Mouse (Mus musculus) cortical plate, adult 2 months (tissue): Measurements from ENCODE around the gene Efemp2. TPM values are rescaled to one million over a fixed set of nuclear protein-coding genes. Genes with fewer than 3 reads are reported as not detected.
A peak's percentile ranks its signal among the peaks of the same experiment; 100 is the strongest.

ENCODE experiments used
- H3K27ac ChIP-seq: fragments of 200-500 bp; 2 replicates; pipeline ENCODE4 v1.5.1; 2012; ENCODE audit warnings: low read length, control low read depth, inconsistent platforms; ENCODE audit not compliant: insufficient read depth
- H3K4me1 ChIP-seq: fragments of 200-500 bp; 2 replicates; pipeline ENCODE4 v1.6.1; 2011; ENCODE audit warnings: low read length; ENCODE audit not compliant: control insufficient read depth, insufficient read depth
- H3K4me3 ChIP-seq: fragments of 200-500 bp; 2 replicates; pipeline ENCODE4 v1.5.1; 2011; ENCODE audit warnings: mild to moderate bottlenecking, low read length, control low read depth; ENCODE audit not compliant: insufficient read depth
- CTCF ChIP-seq: fragments of 200-500 bp; IDR thresholded peaks from 2 replicates; pipeline ENCODE4 v1.5.1; 2011; ENCODE audit warnings: mild to moderate bottlenecking, control low read depth, low read length; ENCODE audit not compliant: insufficient read depth; ENCODE audit errors: extremely low read depth
- POLR2A ChIP-seq: fragments of 200-500 bp; IDR thresholded peaks from 2 replicates; pipeline ENCODE4 v1.6.1; 2011; ENCODE audit warnings: mild to moderate bottlenecking, low read length, control low read depth; ENCODE audit not compliant: insufficient read depth; ENCODE audit errors: extremely low read depth
- polyA plus RNA-seq: library from polyadenylated mRNA; depleted of rRNA; stranded (reverse); fragments of >200 nt; gene quantifications from 2 replicates; pipeline ENCODE4 v1.2.3, GENCODE M21; 2012; rRNA removed

Efemp2 gene
- polyA plus RNA-seq, 1 experiment = 24.5 TPM

GRCm38 (mm10) chr19:5515840-5516777 is 42.4 kb downstream of the Efemp2 start:
- Histone ChIP-seq H3K4me3 (no peak overlapping the region), H3K27ac (peak overlapping the region; percentile 70; the same call in 1 of the 2 replicates), H3K4me1 (no peaks in the 10 kb centered on the region)
- no peak for TF ChIP-seq POLR2A
- no peak for TF ChIP-seq CTCF

- Histone ChIP-seq H3K4me3 (no peak overlapping the region), H3K27ac (peak overlapping the region; percentile 70; the same call in 1 of the 2 replicates), H3K4me1 (no peaks in the 10 kb centered on the region)
- TF ChIP-seq POLR2A (no peak), CTCF (no peak)
Observed at GRCm38 (mm10) chr19:5516906-5517505, 43.3 kb downstream of the Efemp2 start.

GRCm38 (mm10) chr19:5518721-5519120 is 45.0 kb downstream of the Efemp2 start:
- H3K27ac ChIP-seq = no peak overlapping the region
- no peak for TF ChIP-seq POLR2A
- no peak overlapping the region for H3K4me3 ChIP-seq
- no peaks in the 10 kb centered on the region for H3K4me1 ChIP-seq

- no peak overlapping the region for H3K4me3 ChIP-seq
Observed at GRCm38 (mm10) chr19:5525204-5525603, 51.5 kb downstream of the Efemp2 start.

GRCm38 (mm10) chr19:5529325-5530137 is 55.8 kb downstream of the Efemp2 start:
- Histone ChIP-seq H3K27ac (no peak overlapping the region), H3K4me1 (no peaks in the 10 kb centered on the region), H3K4me3 (no peak overlapping the region)
- peak; percentile 86 for TF ChIP-seq CTCF
- no peak for TF ChIP-seq POLR2A

More at GRCm38 (mm10) chr19:5525204-5525603, 51.5 kb downstream of the Efemp2 start:
- TF ChIP-seq POLR2A (no peak), CTCF (no peak)
- H3K27ac ChIP-seq = no peak overlapping the region
- H3K4me1 ChIP-seq = no peaks in the 10 kb centered on the region

GRCm38 (mm10) chr19:5530138-5530524 is 56.4 kb downstream of the Efemp2 start:
- Histone ChIP-seq H3K4me3 (no peak overlapping the region), H3K27ac (no peak overlapping the region), H3K4me1 (no peaks in the 10 kb centered on the region)
- TF ChIP-seq POLR2A (no peak), CTCF (no peak)

Other genes with a start within 250 kb of the Efemp2 start
- 47.0 and 47.8 TPM in 2 replicates for gene Pacs1, start 200.8 kb upstream of the Efemp2 start, polyA plus RNA-seq
- 151 and 159 TPM in 2 replicates for gene Sf3b2, start 178.5 kb upstream of the Efemp2 start, polyA plus RNA-seq
- gene Gal3st3, start 175.6 kb upstream of the Efemp2 start, polyA plus RNA-seq = 61.9 and 62.3 TPM in 2 replicates
- gene Catsper1, start 138.2 kb upstream of the Efemp2 start, polyA plus RNA-seq = not detected in 2 replicates
- 22.3 and 23.9 TPM in 2 replicates for gene Cst6, start 124.4 kb upstream of the Efemp2 start, polyA plus RNA-seq
- 26.8 and 27.0 TPM in 2 replicates for gene Eif1ad, start 107.2 kb upstream of the Efemp2 start, polyA plus RNA-seq
- 92.0 and 104 TPM in 2 replicates for gene Banf1, start 106.8 kb upstream of the Efemp2 start, polyA plus RNA-seq
- gene Sart1, start 85.3 kb upstream of the Efemp2 start, polyA plus RNA-seq = 71.0 and 76.4 TPM in 2 replicates
- not detected in 2 replicates for gene Tsga10ip, start 71.4 kb upstream of the Efemp2 start, polyA plus RNA-seq
- gene Drap1, start 49.0 kb upstream of the Efemp2 start, polyA plus RNA-seq = 285 and 320 TPM in 2 replicates
- gene AI837181, start 48.8 kb upstream of the Efemp2 start, polyA plus RNA-seq = 99.8 and 101 TPM in 2 replicates
- 0.21 TPM in 1 of 2 replicates, not detected in the other for gene Fosl1, start 26.4 kb upstream of the Efemp2 start, polyA plus RNA-seq
- gene Ccdc85b, start 16.1 kb upstream of the Efemp2 start, polyA plus RNA-seq = 23.8 and 24.5 TPM in 2 replicates
- gene Fibp, start 13.3 kb upstream of the Efemp2 start, polyA plus RNA-seq = 129 and 131 TPM in 2 replicates
- 0.27 and 0.53 TPM in 2 replicates for gene Ctsw, start 5.4 kb upstream of the Efemp2 start, polyA plus RNA-seq
- 38.6 and 39.5 TPM in 2 replicates for gene Mus81, start 14.4 kb downstream of the Efemp2 start, polyA plus RNA-seq
- 1,356 and 1,455 TPM in 2 replicates for gene Cfl1, start 16.5 kb downstream of the Efemp2 start, polyA plus RNA-seq
- gene 1700020D05Rik, start 29.8 kb downstream of the Efemp2 start, polyA plus RNA-seq = 4.7 and 5.7 TPM in 2 replicates
- 150 and 162 TPM in 2 replicates for gene Snx32, start 36.6 kb downstream of the Efemp2 start, polyA plus RNA-seq
- 0.02 and 0.04 TPM in 2 replicates for gene Ovol1, start 86.7 kb downstream of the Efemp2 start, polyA plus RNA-seq
- gene Ap5b1, start 94.1 kb downstream of the Efemp2 start, polyA plus RNA-seq = 3.2 and 3.3 TPM in 2 replicates
- gene Rnaseh2c, start 127.9 kb downstream of the Efemp2 start, polyA plus RNA-seq = 50.2 and 61.3 TPM in 2 replicates
- 111 and 115 TPM in 2 replicates for gene Kat5, start 136.3 kb downstream of the Efemp2 start, polyA plus RNA-seq
- 30.9 and 32.5 TPM in 2 replicates for gene Rela, start 163.5 kb downstream of the Efemp2 start, polyA plus RNA-seq
- gene Sipa1, start 189.8 kb downstream of the Efemp2 start, polyA plus RNA-seq = 16.9 and 17.7 TPM in 2 replicates
- 21.1 and 23.1 TPM in 2 replicates for gene Map3k11, start 214.8 kb downstream of the Efemp2 start, polyA plus RNA-seq
- gene Pcnx3, start 215.0 kb downstream of the Efemp2 start, polyA plus RNA-seq = 59.9 and 60.8 TPM in 2 replicates
- 0.09 and 0.23 TPM in 2 replicates for gene Kcnk7, start 230.4 kb downstream of the Efemp2 start, polyA plus RNA-seq